10 mouse cellular contexts compared by ENCODE assay signal in the genomic region with DNA sequence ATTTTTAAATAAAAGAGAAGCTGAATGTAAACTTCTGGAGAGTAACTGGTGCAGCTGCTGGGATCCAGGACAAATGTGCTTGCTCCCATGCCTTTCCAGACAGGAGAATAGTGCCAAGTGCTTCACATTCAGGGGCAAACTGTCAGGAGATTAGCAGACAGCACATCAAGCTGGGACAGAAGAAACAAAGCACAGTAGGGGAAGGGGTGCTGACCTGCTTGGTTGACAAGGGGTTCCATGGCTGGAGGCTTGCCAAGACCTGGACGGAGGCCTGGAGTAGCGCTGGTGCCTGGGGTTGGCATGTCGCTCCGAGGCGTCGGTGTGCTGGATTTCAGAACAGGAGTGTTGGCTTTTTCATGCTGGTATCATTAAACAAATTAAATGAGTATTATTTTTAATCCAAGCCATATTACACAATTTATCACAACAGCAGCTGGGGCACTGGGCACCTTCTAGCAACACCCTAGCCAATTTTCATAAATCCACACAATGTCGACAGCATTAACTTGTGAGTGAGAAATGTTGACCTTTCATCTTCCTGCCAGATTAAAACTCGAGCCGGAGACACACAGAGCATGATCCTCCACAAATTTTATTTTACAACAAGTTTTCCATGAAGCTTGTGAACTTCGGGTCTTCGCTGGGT.
A peak's percentile ranks its signal among the peaks of the same experiment; 100 is the strongest.
DNase-seq lines count a peak whose midpoint lies in the region; ATAC-seq and TF ChIP-seq lines count a peak whose summit lies in the region.
"Had no signal": no experiment of that assay in that cellular context is flagged by ENCODE, and none has a peak within 500 bp of the region (broad histone marks: within the 10 kb centered on the region; RNA-seq: fewer than 3 reads in every experiment).

No protein-coding gene starts in this region.

- DNase-seq in cerebellum, postnatal 14 days, result peak; percentile 50 to 56
- DNase-seq in cerebellum, adult 9-11 months, result no peak
- peak; percentile 87 for DNase-seq in liver, adult 2 months (ENCODE audit: extremely low read depth, low read depth, low spot score)
- no peak for DNase-seq in liver, postnatal 0 days
- DNase-seq in gonadal fat pad, adult 2 months (ENCODE audit: low read depth), result peak; percentile 51
- no peak for DNase-seq in ovary, postnatal 10 days (ENCODE audit: low spot score)
- DNase-seq in cerebellum, adult 8-10 months, result no peak
- DNase-seq: kidney, adult 18-20 months had no signal

- peaks cover 8% of the 10 kb centered on the region for H3K4me1 ChIP-seq in liver, adult 2 months (ENCODE audit: control insufficient read depth, insufficient read depth, low read length)
- no peaks in the 10 kb centered on the region for H3K4me1 ChIP-seq in liver, postnatal 0 days (ENCODE audit: insufficient read depth)
- H3K4me1 ChIP-seq in neural tube, embryonic 15.5 days, result no peaks in the 10 kb centered on the region; the same call in 1 of the 2 replicates
- H3K4me1 ChIP-seq: embryonic facial prominence, embryonic 12.5 days had no signal

- H3K27me3 ChIP-seq in liver, adult 2 months (ENCODE audit: control insufficient read depth, insufficient read depth, low read length), result no peaks in the 10 kb centered on the region
- H3K27me3 ChIP-seq in liver, postnatal 0 days (ENCODE audit: insufficient read depth, low read length), result no peaks in the 10 kb centered on the region
- no peaks in the 10 kb centered on the region for H3K27me3 ChIP-seq in neural tube, embryonic 15.5 days (replicated peaks)
- H3K27me3 ChIP-seq: embryonic facial prominence, embryonic 12.5 days had no signal

- TF ChIP-seq CTCF in liver, adult 2 months (IDR thresholded peaks at IDR 0.05; ENCODE audit: low read depth, low read length), result no peak
- no peak for TF ChIP-seq CTCF in liver, postnatal 0 days (IDR thresholded peaks at IDR 0.05; ENCODE audit: low read depth)

- no peak overlapping the region for H3K4me2 ChIP-seq in liver, postnatal 0 days (ENCODE audit: low read depth, low read length)
- no peak overlapping the region for H3K4me2 ChIP-seq in neural tube, embryonic 15.5 days
- H3K4me2 ChIP-seq: embryonic facial prominence, embryonic 12.5 days had no signal

- no peak for TF ChIP-seq POLR2A in liver, adult 2 months (IDR thresholded peaks at IDR 0.05; ENCODE audit: extremely low read depth, insufficient read depth, low read length)

- no peak overlapping the region for H3K4me3 ChIP-seq in liver, adult 2 months (ENCODE audit: insufficient read depth, low read depth, low read length)
- H3K4me3 ChIP-seq in liver, postnatal 0 days (ENCODE audit: low read depth, low read length), result no peak overlapping the region
- no peak overlapping the region for H3K4me3 ChIP-seq in neural tube, embryonic 15.5 days (replicated peaks)
- H3K4me3 ChIP-seq: embryonic facial prominence, embryonic 12.5 days had no signal

- 19% methylated on average over 11 of the region's 11 CpGs for WGBS in liver, adult 2 months
- 81% methylated on average over 11 of the region's 11 CpGs for WGBS in liver, postnatal 0 days (ENCODE audit: insufficient replicate concordance)
- 66% methylated on average over 11 of the region's 11 CpGs for WGBS in neural tube, embryonic 15.5 days

- ATAC-seq in liver, postnatal 0 days, result no peak
- ATAC-seq in neural tube, embryonic 15.5 days (ENCODE audit: low FRiP score), result peak; percentile 59; the same call in 1 of the 2 replicates

- peaks cover 77% of the 10 kb centered on the region for H3K36me3 ChIP-seq in liver, adult 2 months (ENCODE audit: control insufficient read depth, insufficient read depth, low read length)
- H3K36me3 ChIP-seq in liver, postnatal 0 days (replicated peaks; ENCODE audit: insufficient read depth, low read length), result peaks cover 33% of the 10 kb centered on the region
- peaks cover 32% of the 10 kb centered on the region for H3K36me3 ChIP-seq in neural tube, embryonic 15.5 days

- no peak overlapping the region for H3K9ac ChIP-seq in liver, adult 2 months (ENCODE audit: low read depth, low read length)
- no peak overlapping the region for H3K9ac ChIP-seq in liver, postnatal 0 days (replicated peaks)
- H3K9ac ChIP-seq in neural tube, embryonic 15.5 days (replicated peaks), result no peak overlapping the region
- H3K9ac ChIP-seq: embryonic facial prominence, embryonic 12.5 days had no signal

- H3K27ac ChIP-seq in liver, adult 2 months (replicated peaks; ENCODE audit: insufficient read depth, low read depth, low read length), result no peak overlapping the region
- H3K27ac ChIP-seq in liver, postnatal 0 days (ENCODE audit: low read depth), result no peak overlapping the region
- H3K27ac ChIP-seq in neural tube, embryonic 15.5 days (replicated peaks), result no peak overlapping the region
- H3K27ac ChIP-seq: embryonic facial prominence, embryonic 12.5 days had no signal

- peaks cover 5% of the 10 kb centered on the region for H3K79me2 ChIP-seq in liver, adult 2 months (ENCODE audit: control insufficient read depth, insufficient read depth, low read length)

- TF ChIP-seq EP300 in liver, postnatal 0 days (IDR thresholded peaks at IDR 0.05; ENCODE audit: low read depth), result no peak

- H3K9me3 ChIP-seq in liver, postnatal 0 days (ENCODE audit: low read length), result no peaks in the 10 kb centered on the region
- no peaks in the 10 kb centered on the region for H3K9me3 ChIP-seq in neural tube, embryonic 15.5 days (replicated peaks)
- H3K9me3 ChIP-seq: embryonic facial prominence, embryonic 12.5 days had no signal

Comparison
In these comparisons a context has a peak if more than half of its experiments do, and no peak if none do; other contexts are left out.
1. DNase-seq: peak in cerebellum, postnatal 14 days (2 of 2), liver, adult 2 months (single experiment) and gonadal fat pad, adult 2 months (single experiment); none in cerebellum, adult 9-11 months (single experiment), liver, postnatal 0 days (single experiment), ovary, postnatal 10 days (single experiment) and cerebellum, adult 8-10 months (single experiment).